Comparison of ENCODE assay signal across 17 mouse cellular contexts in the genomic region with DNA sequence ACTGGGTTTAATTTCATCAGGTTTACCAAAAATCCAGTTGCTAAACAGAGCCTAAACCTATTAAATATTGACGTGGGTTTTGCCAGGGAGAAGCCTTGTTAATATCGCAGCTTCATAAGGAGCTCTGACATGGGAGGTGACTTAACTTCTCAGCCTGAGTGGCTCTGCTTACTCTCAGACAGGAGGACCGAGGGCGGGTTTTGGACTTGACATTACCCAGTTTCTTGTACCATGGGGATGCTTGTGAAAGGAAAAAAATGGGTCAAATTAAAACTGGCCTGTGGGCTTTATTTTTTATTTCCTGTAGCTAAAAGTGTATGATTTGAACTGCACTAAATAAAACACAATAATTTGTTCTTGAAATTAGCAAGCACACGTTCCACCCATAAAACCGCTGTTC.
"Had no signal": no experiment of that assay in that cellular context is flagged by ENCODE, and none has a peak within 500 bp of the region (broad histone marks: within the 10 kb centered on the region; RNA-seq: fewer than 3 reads in every experiment).

No protein-coding gene starts in this region.

- H3K9me3 ChIP-seq: lung, embryonic 15.5 days; megakaryocyte, embryonic 14.5 days; midbrain, embryonic 13.5 days; midbrain, embryonic 15.5 days; neural tube, embryonic 12.5 days; stomach, embryonic 15.5 days had no signal

- H3K4me1 ChIP-seq: lung, embryonic 15.5 days; megakaryocyte, embryonic 14.5 days; midbrain, embryonic 13.5 days; midbrain, embryonic 15.5 days; neural tube, embryonic 12.5 days; stomach, embryonic 15.5 days had no signal

- H3K27ac ChIP-seq: lung, embryonic 15.5 days; macrophage; midbrain, embryonic 13.5 days; midbrain, embryonic 15.5 days; neural tube, embryonic 12.5 days; stomach, embryonic 15.5 days; stomach, postnatal 0 days had no signal

- H3K4me2 ChIP-seq: lung, embryonic 15.5 days; midbrain, embryonic 11.5 days; midbrain, embryonic 13.5 days; midbrain, embryonic 15.5 days; neural tube, embryonic 12.5 days; stomach, embryonic 15.5 days had no signal

- H3K9ac ChIP-seq: lung, embryonic 15.5 days; midbrain, embryonic 13.5 days; midbrain, embryonic 15.5 days; neural tube, embryonic 12.5 days; stomach, embryonic 15.5 days had no signal

- ATAC-seq: lung, postnatal 0 days; midbrain, embryonic 13.5 days; midbrain, embryonic 15.5 days had no signal

- H3K36me3 ChIP-seq: lung, embryonic 15.5 days; midbrain, embryonic 13.5 days; midbrain, embryonic 15.5 days; neural tube, embryonic 12.5 days; stomach, embryonic 15.5 days had no signal

- H3K27me3 ChIP-seq: lung, embryonic 15.5 days; midbrain, embryonic 13.5 days; midbrain, embryonic 15.5 days; neural tube, embryonic 12.5 days; stomach, embryonic 15.5 days had no signal

- DNase-seq: lung, adult 2 months; lung, postnatal 14 days; lung, postnatal 36 days; right cerebral cortex, postnatal 14 days; thymus, adult 2 months; thymus, postnatal 25 days; thymus, postnatal 4 days had no signal

- H3K4me3 ChIP-seq: lung, embryonic 15.5 days; megakaryocyte, embryonic 14.5 days; midbrain, embryonic 13.5 days; midbrain, embryonic 15.5 days; neural tube, embryonic 12.5 days; stomach, embryonic 15.5 days had no signal
